Mouse (Mus musculus) olfactory bulb, adult 2 months (tissue): ENCODE measurements around the gene Amdhd2.

Experiments
- CTCF ChIP-seq: fragments of 200-500 bp; IDR thresholded peaks from 2 replicates; pipeline ENCODE4 v1.5.1; 2012; ENCODE audit warnings: low read depth, mild to moderate bottlenecking, low read length, moderate library complexity; ENCODE audit not compliant: insufficient read depth
- POLR2A ChIP-seq: fragments of 200-500 bp; IDR thresholded peaks from 2 replicates; pipeline ENCODE4 v1.6.1; 2012; ENCODE audit warnings: mild to moderate bottlenecking, low read depth, low read length, moderate library complexity; ENCODE audit not compliant: insufficient read depth

DNA sequence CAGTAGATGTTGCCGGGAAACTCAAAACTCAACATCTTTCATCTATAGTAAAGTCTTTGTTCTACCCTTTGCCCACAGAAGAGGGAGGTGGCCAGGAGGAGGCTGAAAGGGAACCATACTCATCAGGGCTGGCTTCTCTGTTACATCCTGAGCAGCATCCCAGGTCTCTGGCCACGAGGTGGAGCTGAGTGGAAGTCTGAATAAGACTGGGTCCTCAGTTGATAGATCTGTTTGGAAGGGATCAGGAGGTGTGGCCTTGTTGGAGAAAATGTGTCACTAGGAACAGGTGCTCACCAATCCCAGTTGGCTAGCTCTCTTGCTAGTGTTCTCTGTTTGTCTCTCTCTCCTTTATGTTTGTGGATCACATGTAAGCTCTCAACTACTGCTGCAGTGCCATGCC lies 31.8 kb upstream of the Amdhd2 start:
- TF ChIP-seq POLR2A: no peak
- no peak for TF ChIP-seq CTCF
